Mouse (Mus musculus) cerebellum, adult 2 months (tissue): ENCODE measurements around the gene Rprd1b.

Experiments used
- CTCF ChIP-seq: fragments of 200-500 bp; IDR thresholded peaks from 2 replicates; pipeline ENCODE4 v1.5.1; 2011; ENCODE audit warnings: low read depth, mild to moderate bottlenecking, control low read depth, low read length, moderate library complexity, borderline replicate concordance; ENCODE audit not compliant: insufficient read depth
- POLR2A ChIP-seq: fragments of 200-500 bp; IDR thresholded peaks from 2 replicates; pipeline ENCODE4 v1.6.1; 2011; ENCODE audit warnings: low read length, control low read depth, borderline replicate concordance; ENCODE audit not compliant: insufficient read depth

DNA sequence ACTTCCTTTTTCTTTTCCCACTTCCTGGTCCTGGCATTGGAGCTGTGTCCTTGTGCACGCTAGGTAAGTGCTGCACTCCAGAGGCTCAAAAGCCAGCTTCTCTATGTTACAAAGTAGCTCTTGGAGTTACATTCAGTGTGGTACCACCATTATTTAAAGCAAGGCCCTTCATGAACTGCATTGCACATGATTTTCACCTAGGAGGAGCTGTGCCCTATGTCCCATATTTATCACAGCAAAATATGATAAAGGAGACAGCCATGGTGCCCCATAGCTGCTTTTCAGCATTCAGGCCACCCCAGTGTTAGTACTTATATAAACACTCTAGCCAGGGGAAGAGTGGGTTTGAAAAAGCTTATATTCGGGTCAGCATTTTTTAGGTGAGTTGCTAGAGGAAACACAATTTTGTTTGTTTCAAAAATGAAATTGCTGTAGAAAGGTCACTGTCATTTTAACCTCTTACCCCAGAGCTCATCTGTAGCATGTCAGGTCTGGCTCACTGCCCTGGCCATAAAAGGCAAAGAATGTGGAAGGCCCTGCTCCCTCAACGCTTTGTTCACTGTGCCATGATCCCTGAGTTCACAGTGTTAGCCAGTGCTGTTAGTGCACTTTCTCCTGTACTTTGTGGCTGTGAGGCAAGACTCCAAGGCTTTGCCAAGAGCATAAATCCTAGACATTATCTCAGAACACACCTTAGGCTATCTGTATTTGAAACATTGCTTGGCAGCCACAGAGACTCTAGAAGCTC lies 42.8 kb downstream of the Rprd1b start:
- TF ChIP-seq CTCF, result no peak
- TF ChIP-seq POLR2A, result no peak
